Mouse (Mus musculus): ENCODE measurements around the gene Zdbf2.

Gene Zdbf2

GRCm38 (mm10) chr1:63272741-63273338, at the start of gene Zdbf2:
Zdbf2 (plus strand) TSS chr1:63273265.
- no peak for DNase-seq (ENCODE audit: low spot score)

GRCm38 (mm10) chr1:63225009-63225408, 48.1 kb upstream of the Zdbf2 start:
- DNase-seq (ENCODE audit: low spot score) = peak; percentile 19

DNA sequence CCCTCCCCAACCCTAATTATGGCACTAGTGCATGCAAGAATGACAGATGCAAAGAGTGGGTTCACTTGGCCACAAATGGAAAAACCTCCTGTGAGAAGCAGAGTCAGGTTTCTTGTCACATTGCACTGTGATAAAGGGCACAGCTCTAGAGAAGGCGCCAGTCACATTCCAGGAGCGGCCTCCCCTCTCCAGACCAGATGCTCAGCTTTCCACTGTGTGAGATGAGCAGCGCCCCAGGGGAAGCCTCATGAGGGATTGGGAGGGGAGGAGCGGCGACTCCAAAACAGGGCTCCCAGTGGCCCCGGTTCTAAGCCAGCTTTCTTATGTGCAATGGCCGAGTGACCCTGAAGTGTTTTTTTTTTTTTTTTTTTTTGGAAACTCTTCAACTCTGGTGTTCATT, 47.2 kb upstream of the Zdbf2 start:
- no peak for DNase-seq (ENCODE audit: low spot score)

- DNase-seq (ENCODE audit: low spot score) = no peak
Observed at GRCm38 (mm10) chr1:63227241-63227640, 45.8 kb upstream of the Zdbf2 start.

- DNase-seq (ENCODE audit: low spot score) = no peak
Observed at GRCm38 (mm10) chr1:63237371-63237770, 35.7 kb upstream of the Zdbf2 start.

GRCm38 (mm10) chr1:63239305-63239704, 33.8 kb upstream of the Zdbf2 start:
- DNase-seq (ENCODE audit: low spot score) = no peak

GRCm38 (mm10) chr1:63239751-63240150, 33.3 kb upstream of the Zdbf2 start:
- DNase-seq (ENCODE audit: low spot score) = no peak

GRCm38 (mm10) chr1:63243854-63244253, 29.2 kb upstream of the Zdbf2 start:
- DNase-seq (ENCODE audit: low spot score) = no peak

- DNase-seq (ENCODE audit: low spot score) = no peak
Observed at GRCm38 (mm10) chr1:63246862-63247521, 26.1 kb upstream of the Zdbf2 start.

GRCm38 (mm10) chr1:63247831-63248359, 25.2 kb upstream of the Zdbf2 start:
- no peak for DNase-seq (ENCODE audit: low spot score)

DNA sequence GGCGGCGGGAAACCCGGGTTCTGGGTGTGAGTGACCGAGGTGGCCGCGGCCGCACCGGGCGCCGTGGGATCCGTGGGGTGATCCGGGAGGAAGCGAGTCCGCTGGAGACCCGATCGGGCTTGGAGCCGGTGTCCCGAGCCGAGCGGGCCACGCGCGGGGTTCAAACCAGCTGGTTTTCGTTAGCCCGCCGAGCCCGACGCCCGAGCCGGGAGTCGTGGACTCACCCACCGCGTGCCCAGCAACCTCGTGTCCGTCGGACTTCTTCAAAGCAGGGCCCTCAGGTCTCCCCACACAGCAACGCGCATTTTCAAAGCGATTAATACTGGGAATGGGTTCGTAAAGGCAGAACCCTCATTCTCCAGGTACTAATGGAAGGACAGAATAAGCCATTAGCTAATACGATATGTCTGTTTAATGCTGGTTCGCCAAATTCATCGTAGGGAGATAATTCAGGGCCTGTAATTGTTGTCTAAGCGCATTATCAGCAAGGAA, 24.7 kb upstream of the Zdbf2 start:
- no peak for DNase-seq (ENCODE audit: low spot score)

GRCm38 (mm10) chr1:63249261-63249660, 23.8 kb upstream of the Zdbf2 start:
- no peak for DNase-seq (ENCODE audit: low spot score)

DNA sequence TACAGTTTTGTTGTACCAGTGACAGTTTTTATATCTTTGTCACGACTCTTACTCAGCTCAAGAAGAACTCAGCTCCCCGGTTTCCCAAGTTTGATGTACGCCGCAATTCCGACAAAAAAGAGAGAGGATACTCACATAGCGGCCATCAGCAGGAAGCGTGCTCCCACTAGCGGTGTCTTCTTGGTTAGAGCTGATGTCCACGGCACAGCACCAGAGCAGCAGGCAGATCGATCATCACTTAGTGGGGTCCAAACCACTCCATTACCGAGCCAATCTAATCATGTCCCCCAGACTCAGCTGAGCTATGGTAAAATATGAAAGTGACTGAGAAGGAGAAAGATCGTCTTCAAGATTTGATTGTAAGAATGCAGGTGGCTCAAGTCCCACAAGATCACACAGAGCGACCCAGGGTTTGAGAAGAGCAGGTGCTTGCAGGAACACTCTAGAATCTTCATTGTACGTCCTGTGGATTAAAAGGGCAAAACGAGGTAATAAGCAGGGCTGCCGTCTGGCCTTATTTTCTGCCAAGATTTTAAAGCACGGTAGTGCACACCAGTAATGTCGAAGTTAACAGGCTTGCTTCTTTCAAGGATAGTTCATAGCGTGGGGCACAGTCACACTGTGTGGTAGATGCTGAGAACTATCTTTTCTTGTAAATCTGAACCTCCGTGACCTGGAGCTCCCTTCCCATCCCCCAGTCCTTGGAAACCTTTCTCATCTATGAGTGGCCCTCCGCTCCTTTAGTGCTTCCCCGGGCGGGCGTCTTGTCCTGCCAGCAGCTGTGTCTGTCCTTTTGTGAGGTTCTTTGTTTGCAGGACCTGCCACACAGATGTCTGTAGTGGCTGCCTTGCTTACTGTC, 20.5 kb upstream of the Zdbf2 start:
- no peak for DNase-seq (ENCODE audit: low spot score)

DNA sequence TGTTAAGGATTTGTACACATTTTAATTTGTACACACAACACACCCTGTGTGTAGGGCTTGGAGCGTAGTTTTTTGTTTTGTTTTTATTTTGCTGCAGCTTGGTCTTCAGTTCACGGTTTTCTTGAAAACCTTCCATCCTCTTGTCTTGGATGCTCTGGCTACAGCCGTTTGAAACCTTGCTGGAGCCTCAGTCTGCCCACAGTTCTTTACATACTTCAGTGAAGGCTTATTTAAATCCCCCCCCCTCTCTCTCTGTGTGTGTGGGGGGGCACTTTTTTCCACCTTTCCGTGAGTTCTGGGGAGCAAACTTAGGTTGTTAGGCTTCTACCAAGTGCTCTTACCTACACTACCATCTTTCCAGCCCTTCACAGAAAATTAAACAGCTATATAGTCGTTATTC, 19.8 kb upstream of the Zdbf2 start:
- DNase-seq (ENCODE audit: low spot score) = no peak

GRCm38 (mm10) chr1:63255101-63255500, 18.0 kb upstream of the Zdbf2 start:
- peak; percentile 27 for DNase-seq (ENCODE audit: low spot score)

- DNase-seq (ENCODE audit: low spot score) = peak; percentile 19
Observed at GRCm38 (mm10) chr1:63256083-63256482, 17.0 kb upstream of the Zdbf2 start.

DNA sequence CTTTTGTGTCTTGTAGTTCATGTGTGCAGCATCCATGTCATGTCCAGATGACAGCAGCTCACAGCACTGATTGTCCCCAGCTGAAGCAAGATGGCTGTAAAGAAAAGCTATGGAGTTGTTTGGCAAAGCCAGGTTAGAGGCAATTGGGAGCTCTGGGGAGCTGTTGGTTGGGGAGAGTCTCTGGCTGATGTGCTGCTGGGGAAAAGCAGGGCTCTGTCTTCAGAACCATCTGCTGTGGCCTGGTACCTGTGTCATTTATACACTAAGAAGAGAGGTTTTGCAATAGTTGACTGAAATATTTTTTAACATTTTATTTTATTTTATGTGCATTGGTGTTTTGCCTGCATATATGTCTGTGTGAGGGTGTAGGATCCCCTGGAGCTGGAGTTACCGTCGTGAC, 14.6 kb upstream of the Zdbf2 start:
- DNase-seq (ENCODE audit: low spot score) = no peak

- no peak for DNase-seq (ENCODE audit: low spot score)
Observed at GRCm38 (mm10) chr1:63259271-63259830, 13.7 kb upstream of the Zdbf2 start.

GRCm38 (mm10) chr1:63259916-63260741, 12.9 kb upstream of the Zdbf2 start:
- DNase-seq (ENCODE audit: low spot score) = no peak

GRCm38 (mm10) chr1:63260742-63261033, 12.4 kb upstream of the Zdbf2 start:
- no peak for DNase-seq (ENCODE audit: low spot score)

- DNase-seq (ENCODE audit: low spot score) = no peak
Observed at GRCm38 (mm10) chr1:63261041-63261590, 11.9 kb upstream of the Zdbf2 start.
